Mouse (Mus musculus): Measurements from ENCODE around the gene Pou2f2. TPM values are rescaled to one million over a fixed set of nuclear protein-coding genes. Genes with fewer than 3 reads are reported as not detected.

Pou2f2 gene
- total and polyA plus RNA-seq, 2 experiments from 2014 or later = 3.9 to 20.2 TPM

DNA sequence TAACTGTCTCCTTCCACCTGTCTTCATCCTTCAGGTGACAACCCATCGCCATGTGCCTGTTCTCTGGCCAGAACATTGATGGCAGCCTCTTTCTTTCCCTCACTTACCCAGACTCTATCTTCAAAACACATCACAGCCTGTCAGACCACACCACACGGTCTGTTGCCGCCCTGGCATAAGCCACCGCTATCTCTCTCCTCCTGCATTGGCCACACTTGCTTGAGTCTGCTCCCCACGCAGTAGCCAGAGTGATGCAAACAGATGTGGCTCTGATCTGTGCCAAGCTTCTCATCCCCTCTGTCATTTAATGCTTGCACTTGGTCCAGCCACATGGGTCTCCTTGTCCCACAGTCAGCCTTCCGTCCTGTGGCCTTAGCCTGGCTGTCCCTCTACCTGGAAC is 116.2 kb downstream of the Pou2f2 start:
- H3K9me3 ChIP-seq (ENCODE audit: low read length) = no peaks in the 10 kb centered on the region
- TF ChIP-seq CTCF (IDR thresholded peaks at IDR 0.05; ENCODE audit: low read depth) = no peak
- ATAC-seq (no peak), DNase-seq (ENCODE audit: low spot score) (no peak)
- no peak overlapping the region for H3K9ac ChIP-seq (replicated peaks; ENCODE audit: low read length)
- WGBS = 85% methylated on average over 6 of the region's 6 CpGs
- peaks cover 82% of the 10 kb centered on the region for H3K36me3 ChIP-seq (ENCODE audit: insufficient read depth, low read length)
- no peaks in the 10 kb centered on the region for H3K4me1 ChIP-seq (ENCODE audit: insufficient read depth, low read length)
- H3K4me2 ChIP-seq (ENCODE audit: low read depth, low read length) = no peak overlapping the region
- no peak overlapping the region for H3K4me3 ChIP-seq (ENCODE audit: low read length)
- H3K27me3 ChIP-seq (ENCODE audit: insufficient read depth, low read length) = no peaks in the 10 kb centered on the region
- no peak overlapping the region for H3K27ac ChIP-seq

- no peak for TF ChIP-seq CTCF (IDR thresholded peaks at IDR 0.05; ENCODE audit: low read depth)
- WGBS = 75% methylated on average over 14 of the region's 14 CpGs
- ATAC-seq = no peak
Measured at GRCm38 (mm10) chr7:25058836-25059235, 120.7 kb downstream of the Pou2f2 start.

DNA sequence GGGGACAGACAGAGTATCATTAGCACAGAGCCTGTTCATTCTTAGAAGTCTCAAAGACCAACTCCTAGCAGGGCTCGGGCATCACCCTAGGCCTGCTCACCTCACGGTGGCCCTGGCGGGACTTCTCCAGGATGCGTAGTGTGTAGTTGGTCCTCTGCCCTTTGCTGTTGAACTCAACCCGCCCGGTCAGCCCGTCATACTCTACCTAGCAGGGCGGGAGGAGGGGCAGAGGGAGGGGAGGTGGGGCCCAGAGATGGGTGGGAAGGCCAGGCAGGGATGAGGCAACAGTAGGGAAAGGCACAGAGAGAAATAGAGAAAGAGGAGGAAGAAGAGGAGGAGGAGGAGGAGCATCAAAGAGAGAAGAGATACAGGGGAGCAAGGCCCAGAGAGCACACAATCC is 121.1 kb downstream of the Pou2f2 start:
- Histone ChIP-seq H3K36me3 (ENCODE audit: insufficient read depth, low read length) (peaks cover 71% of the 10 kb centered on the region), H3K4me1 (ENCODE audit: insufficient read depth, low read length) (no peaks in the 10 kb centered on the region), H3K9ac (replicated peaks; ENCODE audit: low read length) (no peak overlapping the region), H3K4me2 (ENCODE audit: low read depth, low read length) (no peak overlapping the region), H3K4me3 (ENCODE audit: low read length) (no peak overlapping the region), H3K27ac (no peak overlapping the region), H3K27me3 (ENCODE audit: insufficient read depth, low read length) (no peaks in the 10 kb centered on the region), H3K9me3 (ENCODE audit: low read length) (no peaks in the 10 kb centered on the region)
- 93% methylated on average over 8 of the region's 8 CpGs for WGBS
- ATAC-seq = no peak
- no peak for DNase-seq (ENCODE audit: low spot score)
- no peak for TF ChIP-seq CTCF (IDR thresholded peaks at IDR 0.05; ENCODE audit: low read depth)

More at GRCm38 (mm10) chr7:25058836-25059235, 120.7 kb downstream of the Pou2f2 start:
- no peak overlapping the region for H3K4me2 ChIP-seq (ENCODE audit: low read depth, low read length)
- H3K9ac ChIP-seq (replicated peaks; ENCODE audit: low read length) = no peak overlapping the region
- H3K36me3 ChIP-seq (ENCODE audit: insufficient read depth, low read length) = peaks cover 76% of the 10 kb centered on the region
- no peak overlapping the region for H3K27ac ChIP-seq
- DNase-seq (ENCODE audit: low spot score) = no peak
- no peaks in the 10 kb centered on the region for H3K9me3 ChIP-seq (ENCODE audit: low read length)
- H3K4me3 ChIP-seq (ENCODE audit: low read length) = no peak overlapping the region
- no peaks in the 10 kb centered on the region for H3K27me3 ChIP-seq (ENCODE audit: insufficient read depth, low read length)
- H3K4me1 ChIP-seq (ENCODE audit: insufficient read depth, low read length) = no peaks in the 10 kb centered on the region

DNA sequence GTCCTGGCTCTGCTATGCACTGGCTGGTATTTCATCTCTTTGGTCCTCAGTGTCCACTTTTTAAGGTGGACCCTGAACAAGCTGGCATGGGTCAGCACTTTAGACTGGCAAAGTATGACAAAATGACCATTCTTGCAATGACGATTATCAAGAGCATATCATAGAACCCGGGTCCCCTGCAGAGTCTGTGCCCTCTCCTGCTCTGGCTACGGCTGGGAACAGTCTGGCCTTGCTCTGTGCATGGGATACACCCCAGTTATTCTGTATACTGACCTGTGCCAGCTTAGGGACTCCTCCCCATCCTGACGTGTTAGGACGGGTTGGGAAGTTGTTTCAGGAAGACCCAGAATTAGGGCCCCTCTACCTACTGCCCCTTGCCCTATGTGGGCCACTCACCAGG is 121.6 kb downstream of the Pou2f2 start:
- DNase-seq (ENCODE audit: low spot score) (no peak), ATAC-seq (no peak)
- Histone ChIP-seq H3K4me2 (ENCODE audit: low read depth, low read length) (no peak overlapping the region), H3K36me3 (ENCODE audit: insufficient read depth, low read length) (peaks cover 66% of the 10 kb centered on the region), H3K9ac (replicated peaks; ENCODE audit: low read length) (no peak overlapping the region), H3K4me1 (ENCODE audit: insufficient read depth, low read length) (no peaks in the 10 kb centered on the region), H3K4me3 (ENCODE audit: low read length) (no peak overlapping the region), H3K9me3 (ENCODE audit: low read length) (no peaks in the 10 kb centered on the region), H3K27ac (no peak overlapping the region), H3K27me3 (ENCODE audit: insufficient read depth, low read length) (no peaks in the 10 kb centered on the region)
- 91% methylated on average over 5 of the region's 5 CpGs for WGBS
- no peak for TF ChIP-seq CTCF (IDR thresholded peaks at IDR 0.05; ENCODE audit: low read depth)

GRCm38 (mm10) chr7:25056951-25057350 is 122.6 kb downstream of the Pou2f2 start:
- DNase-seq (ENCODE audit: low spot score) (peak; percentile 16), ATAC-seq (peak; percentile 30; the same call in 1 of the 2 replicates)
- H3K9me3 ChIP-seq (ENCODE audit: low read length) = no peaks in the 10 kb centered on the region
- no peak overlapping the region for H3K4me3 ChIP-seq (ENCODE audit: low read length)
- H3K27ac ChIP-seq = no peak overlapping the region
- H3K4me1 ChIP-seq (ENCODE audit: insufficient read depth, low read length) = no peaks in the 10 kb centered on the region
- peaks cover 60% of the 10 kb centered on the region for H3K36me3 ChIP-seq (ENCODE audit: insufficient read depth, low read length)
- no peak overlapping the region for H3K4me2 ChIP-seq (ENCODE audit: low read depth, low read length)
- no peak for TF ChIP-seq CTCF (IDR thresholded peaks at IDR 0.05; ENCODE audit: low read depth)
- WGBS = 63% methylated on average over 4 of the region's 4 CpGs
- no peak overlapping the region for H3K9ac ChIP-seq (replicated peaks; ENCODE audit: low read length)
- H3K27me3 ChIP-seq (ENCODE audit: insufficient read depth, low read length) = no peaks in the 10 kb centered on the region

- H3K27ac ChIP-seq = no peak overlapping the region
- H3K9me3 ChIP-seq (ENCODE audit: low read length) = no peaks in the 10 kb centered on the region
- H3K4me2 ChIP-seq (ENCODE audit: low read depth, low read length) = no peak overlapping the region
- TF ChIP-seq CTCF (IDR thresholded peaks at IDR 0.05; ENCODE audit: low read depth) = no peak
- no peaks in the 10 kb centered on the region for H3K27me3 ChIP-seq (ENCODE audit: insufficient read depth, low read length)
- WGBS = 91% methylated on average over 3 of the region's 3 CpGs
- H3K4me1 ChIP-seq (ENCODE audit: insufficient read depth, low read length) = no peaks in the 10 kb centered on the region
- H3K36me3 ChIP-seq (ENCODE audit: insufficient read depth, low read length) = peaks cover 55% of the 10 kb centered on the region
- no peak overlapping the region for H3K4me3 ChIP-seq (ENCODE audit: low read length)
- ATAC-seq = no peak
- H3K9ac ChIP-seq (replicated peaks; ENCODE audit: low read length) = no peak overlapping the region
- DNase-seq (ENCODE audit: low spot score) = no peak
Measured at GRCm38 (mm10) chr7:25052587-25052986, 126.9 kb downstream of the Pou2f2 start.

- DNase-seq (ENCODE audit: low spot score) = no peak
- H3K9me3 ChIP-seq (ENCODE audit: low read length) = no peaks in the 10 kb centered on the region
- no peak overlapping the region for H3K9ac ChIP-seq (replicated peaks; ENCODE audit: low read length)
- H3K36me3 ChIP-seq (ENCODE audit: insufficient read depth, low read length) = peaks cover 53% of the 10 kb centered on the region
- no peak overlapping the region for H3K4me2 ChIP-seq (ENCODE audit: low read depth, low read length)
- H3K27ac ChIP-seq = no peak overlapping the region
- 75% methylated on average over 16 of the region's 16 CpGs for WGBS
- no peak for TF ChIP-seq CTCF (IDR thresholded peaks at IDR 0.05; ENCODE audit: low read depth)
- ATAC-seq = no peak
- no peaks in the 10 kb centered on the region for H3K4me1 ChIP-seq (ENCODE audit: insufficient read depth, low read length)
- H3K4me3 ChIP-seq (ENCODE audit: low read length) = no peak overlapping the region
- H3K27me3 ChIP-seq (ENCODE audit: insufficient read depth, low read length) = no peaks in the 10 kb centered on the region
Measured at GRCm38 (mm10) chr7:25049295-25049930, 130.1 kb downstream of the Pou2f2 start.
